Mouse (Mus musculus): ENCODE measurements at regions not wholly inside any gene's neighbourhood (a gene's known extent, or its start where the extent isn't known, plus 50 kb on each side); places are given as distances from the start of the nearest gene placed in this dataset.

GRCm38 (mm10) chr15:85652431-85652830 is 70.2 kb upstream of the Wnt7b start:
- H3K4me3 ChIP-seq (replicated peaks) = no peak overlapping the region
- no peak for ATAC-seq (ENCODE audit: insufficient read depth)
- H3K4me2 ChIP-seq = no peak overlapping the region
- no peaks in the 10 kb centered on the region for H3K36me3 ChIP-seq (replicated peaks)
- no peaks in the 10 kb centered on the region for H3K4me1 ChIP-seq (replicated peaks)
- H3K27ac ChIP-seq (replicated peaks) = no peak overlapping the region
- H3K27me3 ChIP-seq = peaks cover 44% of the 10 kb centered on the region
- no peak overlapping the region for H3K9ac ChIP-seq
- WGBS (ENCODE audit: insufficient replicate concordance) = 76% methylated on average over 5 of the region's 5 CpGs
- H3K9me3 ChIP-seq (replicated peaks) = no peaks in the 10 kb centered on the region

GRCm38 (mm10) chr15:85652871-85653337 is 70.6 kb upstream of the Wnt7b start:
- Histone ChIP-seq H3K4me2 (no peak overlapping the region), H3K9ac (no peak overlapping the region), H3K27ac (replicated peaks) (no peak overlapping the region)

GRCm38 (mm10) chr15:85653421-85654401 is 71.4 kb upstream of the Wnt7b start:
- ATAC-seq (ENCODE audit: insufficient read depth) = peak; percentile 53
- H3K4me1 ChIP-seq (replicated peaks) = no peaks in the 10 kb centered on the region; the same call in 1 of the 2 replicates
- 50% methylated on average over 32 of the region's 32 CpGs for WGBS (ENCODE audit: insufficient replicate concordance)
- H3K4me3 ChIP-seq (replicated peaks) = peak overlapping the region; percentile 18; the same call in 1 of the 2 replicates
- H3K27ac ChIP-seq (replicated peaks) = peak overlapping the region; percentile 61
- H3K36me3 ChIP-seq (replicated peaks) = no peaks in the 10 kb centered on the region
- H3K4me2 ChIP-seq = peak overlapping the region; percentile 29
- H3K27me3 ChIP-seq = peaks cover 33% of the 10 kb centered on the region
- H3K9ac ChIP-seq = no peak overlapping the region; the same call in 1 of the 2 replicates
- H3K9me3 ChIP-seq (replicated peaks) = no peaks in the 10 kb centered on the region

More at GRCm38 (mm10) chr15:85652871-85653337, 70.6 kb upstream of the Wnt7b start:
- Histone ChIP-seq H3K36me3 (replicated peaks) (no peaks in the 10 kb centered on the region), H3K27me3 (peaks cover 41% of the 10 kb centered on the region), H3K4me1 (replicated peaks) (no peaks in the 10 kb centered on the region), H3K4me3 (replicated peaks) (no peak overlapping the region), H3K9me3 (replicated peaks) (no peaks in the 10 kb centered on the region)
- 58% methylated on average over 9 of the region's 9 CpGs for WGBS (ENCODE audit: insufficient replicate concordance)
- ATAC-seq (ENCODE audit: insufficient read depth) = no peak

DNA sequence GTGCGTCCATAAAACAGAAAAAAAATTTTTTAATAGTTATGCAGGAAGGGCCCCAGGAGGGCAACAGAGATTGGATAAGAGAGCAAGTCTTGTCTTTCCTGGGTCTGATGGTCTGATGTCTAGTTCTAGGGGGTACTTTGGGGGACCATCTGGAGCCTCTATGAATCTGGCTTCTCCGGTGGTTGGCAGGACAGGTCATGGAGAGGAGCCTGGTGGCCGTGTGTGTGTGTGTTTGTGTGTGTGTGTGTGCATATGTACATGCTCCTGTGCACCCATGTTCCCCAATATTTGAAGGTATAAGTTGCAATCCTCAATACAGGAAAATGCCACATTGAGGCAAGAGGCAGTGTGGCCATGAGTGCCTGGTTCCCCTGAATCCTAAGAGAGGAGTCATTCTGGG is 72.5 kb upstream of the Wnt7b start:
- H3K27me3 ChIP-seq = peaks cover 31% of the 10 kb centered on the region
- 71% methylated on average over 3 of the region's 3 CpGs for WGBS (ENCODE audit: insufficient replicate concordance)
- no peak overlapping the region for H3K27ac ChIP-seq (replicated peaks)
- no peak overlapping the region for H3K4me3 ChIP-seq (replicated peaks)
- no peak overlapping the region for H3K4me2 ChIP-seq
- H3K9me3 ChIP-seq (replicated peaks) = no peaks in the 10 kb centered on the region
- H3K4me1 ChIP-seq (replicated peaks) = no peaks in the 10 kb centered on the region; the same call in 1 of the 2 replicates
- H3K9ac ChIP-seq = no peak overlapping the region
- H3K36me3 ChIP-seq (replicated peaks) = no peaks in the 10 kb centered on the region
- no peak for ATAC-seq (ENCODE audit: insufficient read depth)

DNA sequence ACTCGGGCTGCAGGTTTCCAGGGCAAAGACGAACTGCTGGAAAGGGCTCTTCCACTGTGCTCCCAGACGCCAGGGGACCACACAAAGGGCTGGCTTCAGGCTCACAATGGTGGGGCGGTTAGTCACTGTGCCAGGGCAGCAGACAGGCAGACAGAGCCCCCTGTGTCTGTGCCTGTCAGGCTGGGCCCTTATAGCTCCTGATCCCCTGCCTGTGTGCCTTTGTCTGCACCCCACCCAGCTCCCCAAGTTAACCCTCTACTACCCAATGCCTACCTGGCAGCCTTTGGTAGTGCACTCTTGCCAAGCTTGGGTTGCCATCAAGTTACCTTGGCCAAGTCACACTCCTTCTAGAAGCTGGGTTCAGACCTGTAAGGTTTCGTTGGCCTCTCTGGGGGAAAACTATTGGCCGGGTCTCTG is 73.5 kb upstream of the Wnt7b start:
- H3K4me1 ChIP-seq (replicated peaks) = no peaks in the 10 kb centered on the region; the same call in 1 of the 2 replicates
- no peak overlapping the region for H3K27ac ChIP-seq (replicated peaks)
- H3K4me3 ChIP-seq (replicated peaks) = no peak overlapping the region
- peaks cover 36% of the 10 kb centered on the region for H3K27me3 ChIP-seq
- 56% methylated on average over 6 of the region's 6 CpGs for WGBS (ENCODE audit: insufficient replicate concordance)
- H3K9ac ChIP-seq = no peak overlapping the region
- H3K9me3 ChIP-seq (replicated peaks) = no peaks in the 10 kb centered on the region
- no peak overlapping the region for H3K4me2 ChIP-seq
- no peaks in the 10 kb centered on the region for H3K36me3 ChIP-seq (replicated peaks)
- no peak for ATAC-seq (ENCODE audit: insufficient read depth)

DNA sequence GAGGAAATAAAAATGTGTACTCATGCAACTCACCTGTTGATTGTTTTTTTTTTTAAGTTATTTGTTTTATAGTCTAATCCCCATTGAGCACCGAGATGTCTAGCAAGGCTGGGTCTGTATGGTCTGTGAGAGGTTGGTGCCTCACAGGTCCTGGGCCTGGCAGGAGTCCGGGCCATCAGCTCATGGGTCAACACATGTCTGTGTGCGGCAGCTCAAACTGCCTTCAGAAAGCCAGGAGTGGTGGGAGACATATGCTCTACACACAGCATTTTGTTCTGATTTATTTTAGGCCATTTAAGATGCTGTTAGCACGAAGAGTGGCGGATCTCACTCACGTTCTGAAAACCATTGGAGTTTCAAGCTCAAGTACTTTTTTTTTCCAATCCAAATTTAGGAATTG is 74.6 kb upstream of the Wnt7b start:
- H3K4me1 ChIP-seq (replicated peaks) = no peaks in the 10 kb centered on the region; the same call in 1 of the 2 replicates
- H3K27me3 ChIP-seq = peaks cover 38% of the 10 kb centered on the region
- no peak for ATAC-seq (ENCODE audit: insufficient read depth)
- H3K36me3 ChIP-seq (replicated peaks) = no peaks in the 10 kb centered on the region
- no peaks in the 10 kb centered on the region for H3K9me3 ChIP-seq (replicated peaks)
- WGBS (ENCODE audit: insufficient replicate concordance) = 68% methylated on average over 6 of the region's 6 CpGs
- no peak overlapping the region for H3K27ac ChIP-seq (replicated peaks)
- no peak overlapping the region for H3K4me3 ChIP-seq (replicated peaks)
- no peak overlapping the region for H3K9ac ChIP-seq
- H3K4me2 ChIP-seq = no peak overlapping the region

DNA sequence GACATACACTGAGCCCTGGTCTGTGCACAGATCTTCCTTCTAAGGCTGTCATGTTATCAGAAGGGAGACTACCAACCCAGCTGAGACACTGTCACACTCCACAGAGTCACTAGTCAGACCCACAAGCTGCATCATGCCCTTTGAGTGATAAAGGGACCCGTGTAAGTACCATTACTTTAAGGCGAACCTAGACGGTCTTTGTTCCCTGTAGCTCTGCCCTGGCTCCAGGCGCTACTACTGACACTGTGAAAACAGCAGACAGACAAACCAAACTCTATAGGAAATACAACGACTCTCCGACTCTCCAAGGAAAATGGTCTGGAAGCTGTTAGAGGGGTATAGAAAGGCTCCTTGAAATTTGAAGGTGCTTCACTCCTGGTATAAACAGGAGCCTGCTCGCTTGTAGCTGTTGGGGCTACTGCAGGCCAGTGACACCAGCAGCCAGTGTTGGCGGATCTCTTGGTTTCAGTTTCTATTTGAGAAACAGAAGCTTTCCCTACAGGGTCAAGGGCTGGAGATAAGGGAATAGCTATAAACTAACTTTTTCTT is 75.2 kb upstream of the Wnt7b start:
- 30% methylated on average over 8 of the region's 8 CpGs for WGBS (ENCODE audit: insufficient replicate concordance)
- peaks cover 41% of the 10 kb centered on the region for H3K27me3 ChIP-seq
- no peak overlapping the region for H3K27ac ChIP-seq (replicated peaks)
- H3K9ac ChIP-seq = no peak overlapping the region
- no peaks in the 10 kb centered on the region; the same call in 1 of the 2 replicates for H3K4me1 ChIP-seq (replicated peaks)
- H3K36me3 ChIP-seq (replicated peaks) = no peaks in the 10 kb centered on the region
- ATAC-seq (ENCODE audit: insufficient read depth) = no peak
- H3K9me3 ChIP-seq (replicated peaks) = no peaks in the 10 kb centered on the region
- H3K4me3 ChIP-seq (replicated peaks) = no peak overlapping the region
- peak overlapping the region; percentile 39 for H3K4me2 ChIP-seq

- H3K4me1 ChIP-seq (replicated peaks) = no peaks in the 10 kb centered on the region; the same call in 1 of the 2 replicates
- 52% methylated on average over 14 of the region's 14 CpGs for WGBS (ENCODE audit: insufficient replicate concordance)
- no peak overlapping the region for H3K9ac ChIP-seq
- no peaks in the 10 kb centered on the region for H3K36me3 ChIP-seq (replicated peaks)
- no peaks in the 10 kb centered on the region for H3K9me3 ChIP-seq (replicated peaks)
- H3K4me2 ChIP-seq = peak overlapping the region; percentile 15; the same call in 1 of the 2 replicates
- no peak for ATAC-seq (ENCODE audit: insufficient read depth)
- peaks cover 48% of the 10 kb centered on the region for H3K27me3 ChIP-seq
- no peak overlapping the region for H3K4me3 ChIP-seq (replicated peaks)
- H3K27ac ChIP-seq (replicated peaks) = no peak overlapping the region
Measured at GRCm38 (mm10) chr15:85658101-85658885, 76.0 kb upstream of the Wnt7b start.

- Histone ChIP-seq H3K4me1 (replicated peaks) (no peaks in the 10 kb centered on the region; the same call in 1 of the 2 replicates), H3K36me3 (replicated peaks) (no peaks in the 10 kb centered on the region), H3K9ac (no peak overlapping the region), H3K27me3 (peaks cover 60% of the 10 kb centered on the region), H3K4me3 (replicated peaks) (no peak overlapping the region), H3K9me3 (replicated peaks) (no peaks in the 10 kb centered on the region), H3K27ac (replicated peaks) (no peak overlapping the region), H3K4me2 (peak overlapping the region; percentile 53)
- 14% methylated on average over 45 of the region's 45 CpGs for WGBS (ENCODE audit: insufficient replicate concordance)
- ATAC-seq (ENCODE audit: insufficient read depth) = peak; percentile 47; the same call in 1 of the 2 replicates
Measured at GRCm38 (mm10) chr15:85660528-85661392, 74.0 kb upstream of the Ppara start.

- no peak overlapping the region for H3K27ac ChIP-seq (replicated peaks)
- no peaks in the 10 kb centered on the region; the same call in 1 of the 2 replicates for H3K4me1 ChIP-seq (replicated peaks)
- H3K36me3 ChIP-seq (replicated peaks) = no peaks in the 10 kb centered on the region
- 47% methylated on average over 2 of the region's 2 CpGs for WGBS (ENCODE audit: insufficient replicate concordance)
- H3K4me3 ChIP-seq (replicated peaks) = no peak overlapping the region
- no peak overlapping the region for H3K9ac ChIP-seq
- no peak overlapping the region for H3K4me2 ChIP-seq
- ATAC-seq (ENCODE audit: insufficient read depth) = no peak
- no peaks in the 10 kb centered on the region for H3K9me3 ChIP-seq (replicated peaks)
- H3K27me3 ChIP-seq = peaks cover 56% of the 10 kb centered on the region
Measured at GRCm38 (mm10) chr15:85661393-85661690, 73.4 kb upstream of the Ppara start.
